Comparison of ENCODE assay signal across 8 mouse cellular contexts in genomic region chr11:106065923-106066571, GRCm38 (mm10). TPM values are rescaled to one million over a fixed set of nuclear protein-coding genes. Genes with fewer than 3 reads are reported as not detected.
A peak's percentile ranks its signal among the peaks of the same experiment; 100 is the strongest.
DNase-seq lines count a peak whose midpoint lies in the region; ATAC-seq lines count a peak whose summit lies in the region.

Gene Taco1, plus strand, starts transcription at chr11:106066061.

- H3K4me2 ChIP-seq in intestine, embryonic 14.5 days (ENCODE audit: low read length) = peak within 1 kb of the TSS; percentile 98

- H3K4me3 ChIP-seq in intestine, embryonic 14.5 days (ENCODE audit: low read depth, low read length) = peak within 1 kb of the TSS; percentile 76

- no peaks in the 10 kb centered on the region for H3K27me3 ChIP-seq in intestine, embryonic 14.5 days (replicated peaks; ENCODE audit: control insufficient read depth, insufficient read depth, low read length)

- no peaks in the 10 kb centered on the region for H3K9me3 ChIP-seq in intestine, embryonic 14.5 days (ENCODE audit: control insufficient read depth, low read length)

- peak within 1 kb of the TSS; percentile 85 for H3K27ac ChIP-seq in intestine, embryonic 14.5 days (ENCODE audit: low read depth)

- under 1% methylated on average over 49 of the region's 49 CpGs for WGBS in intestine, embryonic 14.5 days

- H3K36me3 ChIP-seq in intestine, embryonic 14.5 days (ENCODE audit: control insufficient read depth, insufficient read depth, low read length) = no peaks in the 10 kb centered on the region

- H3K4me1 ChIP-seq in intestine, embryonic 14.5 days (replicated peaks; ENCODE audit: control insufficient read depth, insufficient read depth, low read length) = no peaks in the 10 kb centered on the region; the same call in 1 of the 2 replicates

- peak; percentile 94 for DNase-seq in adrenal gland, adult 18-20 months (ENCODE audit: low spot score in 2 of 2)
- peak; percentile 96 for DNase-seq in embryo, embryonic 11 days
- DNase-seq in gastrocnemius, postnatal 25 days = peak; percentile 90
- peak; percentile 99 for DNase-seq in intestine, embryonic 14.5 days (ENCODE audit: low spot score)
- peak; percentile 94 to 96 for DNase-seq in left cerebral cortex, postnatal 14 days (ENCODE audit: low spot score in 2 of 2)
- peak; percentile 95 for DNase-seq in mesoderm, embryonic 11.5 days (ENCODE audit: low read depth, low spot score)
- peak; percentile 90 to 92 for DNase-seq in right cerebral cortex, postnatal 36 days (ENCODE audit: low spot score in 2 of 2)
- peak; percentile 93 for DNase-seq in yolk sac, embryonic 10.5 days (ENCODE audit: low spot score)

- H3K9ac ChIP-seq in intestine, embryonic 14.5 days (ENCODE audit: low read length) = peak within 1 kb of the TSS; percentile 83

- intact Hi-C loops in left cerebral cortex, postnatal 14 days (cut with DNase I) = no loop called here

- peak; percentile 98 for ATAC-seq in intestine, embryonic 14.5 days (replicated peaks; ENCODE audit: low FRiP score, low TSS enrichment, low read depth)

RNA-seq across cellular contexts. Expression of gene Taco1, which starts in this region (rescaled TPM):
- 10 to 100 TPM; 32.3 to 33.3 TPM for total RNA-seq in adrenal gland, adult 18-20 months (2021)
- total RNA-seq in gastrocnemius, postnatal 25 days (2021) = 10 to 100 TPM; 42.1 to 44.3 TPM
- 8.8 and 10.3 TPM in 2 replicates for polyA plus RNA-seq in intestine, embryonic 14.5 days (2014; fragmentation: Nextera tagmentation; extraction: Ambion mirVana)
- total RNA-seq in left cerebral cortex, postnatal 14 days (2021) = 10 to 100 TPM; 15.3 to 15.6 TPM

Comparison
In these comparisons a context has a peak if more than half of its experiments do, and no peak if none do; other contexts are left out.
1. Peak in every context shown above with its lines: DNase-seq, ATAC-seq, H3K4me3 ChIP-seq and H3K27ac ChIP-seq.